Mouse (Mus musculus) E14TG2a.4 (cell line): ENCODE data around the gene Adcy4.
A peak's percentile ranks its signal among the peaks of the same experiment; 100 is the strongest.

Experiments
- H3K27me3 ChIP-seq: 2 replicates; pipeline ENCODE4 v1.6.1; 2014; ENCODE audit warnings: low read length, control low read depth; ENCODE audit not compliant: insufficient read depth
- H3K36me3 ChIP-seq: 2 replicates; pipeline ENCODE4 v1.6.1; 2014; ENCODE audit warnings: low read length, control low read depth; ENCODE audit not compliant: insufficient read depth
- H3K4me1 ChIP-seq: replicated peaks from 2 replicates; pipeline ENCODE4 v1.6.1; 2014; ENCODE audit warnings: low read depth, low read length, control low read depth
- H3K4me3 ChIP-seq: replicated peaks from 2 replicates; pipeline ENCODE4 v1.5.1; 2014; ENCODE audit warnings: mild to moderate bottlenecking, low read length
- H3K9me3 ChIP-seq: 2 replicates; pipeline ENCODE4 v1.6.1; 2014; ENCODE audit warnings: low read length, control low read depth
- CTCF ChIP-seq: conservative IDR thresholded peaks from 2 replicates; pipeline ENCODE4 v1.5.1; 2014; ENCODE audit warnings: low read length
- NANOG ChIP-seq: IDR thresholded peaks from 2 replicates; pipeline ENCODE4 v1.6.1; 2014; ENCODE audit warnings: borderline replicate concordance, low read length, mixed read lengths
- POU5F1 ChIP-seq: IDR thresholded peaks from 2 replicates; pipeline ENCODE4 v1.6.1; 2014; ENCODE audit warnings: low read length, borderline replicate concordance

Gene Adcy4

GRCm38 (mm10) chr14:55747051-55747847, 36.6 kb downstream of the Adcy4 start:
- H3K9me3 ChIP-seq: no peaks in the 10 kb centered on the region
- H3K27me3 ChIP-seq: no peaks in the 10 kb centered on the region
- no peak for TF ChIP-seq NANOG
- peaks cover 32% of the 10 kb centered on the region for H3K4me1 ChIP-seq
- H3K36me3 ChIP-seq: peaks cover 63% of the 10 kb centered on the region
- peak overlapping the region; percentile 98 for H3K4me3 ChIP-seq

GRCm38 (mm10) chr14:55745861-55746237, 38.0 kb downstream of the Adcy4 start:
- TF ChIP-seq CTCF: no peak
- TF ChIP-seq NANOG: no peak
- no peak for TF ChIP-seq POU5F1
- Histone ChIP-seq H3K4me3 (peak overlapping the region; percentile 98), H3K27me3 (no peaks in the 10 kb centered on the region), H3K36me3 (peaks cover 59% of the 10 kb centered on the region), H3K9me3 (no peaks in the 10 kb centered on the region), H3K4me1 (peaks cover 32% of the 10 kb centered on the region)

GRCm38 (mm10) chr14:55745180-55745860, 38.6 kb downstream of the Adcy4 start, which contains the start of the genes Dhrs1 and Nop9:
Dhrs1 (minus strand) TSS chr14:55745690.
Nop9 (plus strand) TSS chr14:55745693.
- Histone ChIP-seq H3K27me3 (no peaks in the 10 kb centered on the region), H3K4me3 (peak within 1 kb of the TSS; percentile 98), H3K4me1 (peaks cover 32% of the 10 kb centered on the region), H3K9me3 (no peaks in the 10 kb centered on the region), H3K36me3 (peaks cover 58% of the 10 kb centered on the region)
- no peak for TF ChIP-seq NANOG
- no peak for TF ChIP-seq CTCF
- TF ChIP-seq POU5F1: no peak

GRCm38 (mm10) chr14:55743711-55744110, 40.2 kb downstream of the Adcy4 start:
- H3K27me3 ChIP-seq: no peaks in the 10 kb centered on the region
- H3K4me1 ChIP-seq: peaks cover 41% of the 10 kb centered on the region
- TF ChIP-seq POU5F1 (no peak), NANOG (no peak), CTCF (peak; percentile 99)
- H3K36me3 ChIP-seq: peaks cover 56% of the 10 kb centered on the region
- H3K9me3 ChIP-seq: no peaks in the 10 kb centered on the region
- H3K4me3 ChIP-seq: no peak overlapping the region

- no peak for TF ChIP-seq NANOG
- no peak for TF ChIP-seq POU5F1
- no peak for TF ChIP-seq CTCF
- Histone ChIP-seq H3K4me3 (no peak overlapping the region), H3K27me3 (peaks cover 14% of the 10 kb centered on the region; the same call in 1 of the 2 replicates), H3K4me1 (peaks cover 11% of the 10 kb centered on the region), H3K36me3 (peaks cover 34% of the 10 kb centered on the region), H3K9me3 (no peaks in the 10 kb centered on the region)
These were observed 46.7 kb downstream of the Adcy4 start for GRCm38 (mm10) chr14:55737086-55737687.

- no peak for TF ChIP-seq POU5F1
- TF ChIP-seq NANOG: no peak
- TF ChIP-seq CTCF: no peak
- H3K27me3 ChIP-seq: peaks cover 21% of the 10 kb centered on the region
These were observed 48.1 kb downstream of the Adcy4 start for GRCm38 (mm10) chr14:55735758-55736157.

GRCm38 (mm10) chr14:55735334-55735733, 48.6 kb downstream of the Adcy4 start:
- Histone ChIP-seq H3K4me1 (peaks cover 11% of the 10 kb centered on the region), H3K27me3 (peaks cover 25% of the 10 kb centered on the region), H3K36me3 (peaks cover 20% of the 10 kb centered on the region), H3K4me3 (no peak overlapping the region), H3K9me3 (no peaks in the 10 kb centered on the region)
- TF ChIP-seq CTCF: no peak
- TF ChIP-seq NANOG: no peak
- TF ChIP-seq POU5F1: no peak

More at GRCm38 (mm10) chr14:55735758-55736157, 48.1 kb downstream of the Adcy4 start:
- H3K36me3 ChIP-seq: peaks cover 24% of the 10 kb centered on the region
- H3K9me3 ChIP-seq: no peaks in the 10 kb centered on the region
- H3K4me1 ChIP-seq: peaks cover 11% of the 10 kb centered on the region
- no peak overlapping the region for H3K4me3 ChIP-seq

- peaks cover 10% of the 10 kb centered on the region for H3K4me1 ChIP-seq
- TF ChIP-seq POU5F1 (no peak), CTCF (no peak), NANOG (no peak)
These were observed 49.0 kb downstream of the Adcy4 start for GRCm38 (mm10) chr14:55734869-55735268.

More at GRCm38 (mm10) chr14:55734869-55735268, 49.0 kb downstream of the Adcy4 start:
- H3K36me3 ChIP-seq: peaks cover 15% of the 10 kb centered on the region
- H3K4me3 ChIP-seq: no peak overlapping the region
- H3K9me3 ChIP-seq: no peaks in the 10 kb centered on the region
- peaks cover 30% of the 10 kb centered on the region for H3K27me3 ChIP-seq
